Mouse (Mus musculus) brain, embryonic 14.5 days (tissue): ENCODE measurements around the gene Fbxo47.

Experiments used
- CTCF ChIP-seq: fragments of 200-500 bp; IDR thresholded peaks from 2 replicates; pipeline ENCODE4 v1.5.1; 2012; ENCODE audit warnings: inconsistent platforms, mild to moderate bottlenecking, moderate library complexity, borderline replicate concordance; ENCODE audit not compliant: insufficient read depth, insufficient read length; ENCODE audit errors: extremely low read depth
- POLR2A ChIP-seq: fragments of 200-500 bp; IDR thresholded peaks from 2 replicates; pipeline ENCODE4 v1.6.1; 2012; ENCODE audit warnings: mild to moderate bottlenecking, inconsistent platforms, borderline replicate concordance; ENCODE audit not compliant: poor library complexity, insufficient read depth, insufficient read length, severe bottlenecking; ENCODE audit errors: extremely low read depth

DNA sequence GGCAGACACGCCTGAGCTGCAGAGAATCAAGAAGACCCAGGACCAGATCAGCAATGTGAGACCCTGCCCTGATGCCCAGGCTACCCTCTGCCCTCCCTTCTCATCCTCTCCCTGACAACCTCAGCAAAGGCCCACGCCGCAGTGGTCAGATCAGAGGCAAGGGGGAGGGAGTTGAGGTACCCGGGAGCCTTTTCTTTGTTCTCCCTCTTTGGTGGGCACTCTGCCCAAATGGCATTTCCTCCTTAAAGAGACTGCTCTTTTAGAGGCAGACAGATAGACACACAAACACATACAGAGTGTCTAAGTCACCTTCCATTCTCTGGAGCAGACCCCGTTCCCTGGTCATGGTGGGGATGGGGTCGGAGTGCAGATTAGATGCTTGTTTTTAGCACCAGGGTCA, 59.1 kb downstream of the Fbxo47 start:
- TF ChIP-seq CTCF (no peak), POLR2A (no peak)
